Mouse (Mus musculus) hindbrain, embryonic 12.5 days (tissue): ENCODE results near the gene Ctsa. TPM values are rescaled to one million over a fixed set of nuclear protein-coding genes. Genes with fewer than 3 reads are reported as not detected.

Experiments
- ATAC-seq: fragments of 200-750 bp; cut with Nextera tagmentation; 2 replicates; pipeline ENCODE4 v1.8.0; 2017; ENCODE audit warnings: moderate TSS enrichment; ENCODE audit not compliant: low FRiP score
- H3K27ac ChIP-seq: fragments of 300-500 bp; sonication (generic); 2 replicates; pipeline ENCODE4 v1.5.1; 2016; ENCODE audit warnings: mild to moderate bottlenecking
- H3K27me3 ChIP-seq: fragments of 300-500 bp; sonication (generic); 2 replicates; pipeline ENCODE4 v1.6.1; 2016; ENCODE audit warnings: mild to moderate bottlenecking
- H3K36me3 ChIP-seq: fragments of 300-500 bp; sonication (generic); 2 replicates; pipeline ENCODE4 v1.6.1; 2016; ENCODE audit warnings: mild to moderate bottlenecking
- H3K4me1 ChIP-seq: fragments of 300-500 bp; sonication (generic); 2 replicates; pipeline ENCODE4 v1.6.1; 2016
- H3K4me2 ChIP-seq: fragments of 300-500 bp; sonication (generic); replicated peaks from 2 replicates; pipeline ENCODE4 v1.6.1; 2016; ENCODE audit warnings: mild to moderate bottlenecking
- H3K4me3 ChIP-seq: fragments of 300-500 bp; sonication (generic); 2 replicates; pipeline ENCODE4 v1.5.1; 2016; ENCODE audit warnings: mild to moderate bottlenecking
- H3K9ac ChIP-seq: fragments of 300-500 bp; sonication (generic); 2 replicates; pipeline ENCODE4 v1.6.1; 2016; ENCODE audit warnings: mild to moderate bottlenecking, moderate library complexity
- H3K9me3 ChIP-seq: fragments of 300-500 bp; sonication (generic); replicated peaks from 2 replicates; pipeline ENCODE4 v1.6.1; 2016; ENCODE audit warnings: mild to moderate bottlenecking
- WGBS: fragments of 180-500 bp; shearing (Covaris S2); methylation state at CpG from one replicate; pipeline ENCODE4 v1.1.7; 2016; 5-methylcytosine and 5-hydroxymethylcytosine counted together
- polyA plus RNA-seq: library from polyadenylated mRNA; unstranded; fragments of >200 nt; fragmentation: Nextera tagmentation; extraction: Ambion mirVana; gene quantifications from 2 replicates; pipeline ENCODE4 v1.2.1, GENCODE M21; 2016

Ctsa gene
- 108 and 112 TPM in 2 replicates for polyA plus RNA-seq

DNA sequence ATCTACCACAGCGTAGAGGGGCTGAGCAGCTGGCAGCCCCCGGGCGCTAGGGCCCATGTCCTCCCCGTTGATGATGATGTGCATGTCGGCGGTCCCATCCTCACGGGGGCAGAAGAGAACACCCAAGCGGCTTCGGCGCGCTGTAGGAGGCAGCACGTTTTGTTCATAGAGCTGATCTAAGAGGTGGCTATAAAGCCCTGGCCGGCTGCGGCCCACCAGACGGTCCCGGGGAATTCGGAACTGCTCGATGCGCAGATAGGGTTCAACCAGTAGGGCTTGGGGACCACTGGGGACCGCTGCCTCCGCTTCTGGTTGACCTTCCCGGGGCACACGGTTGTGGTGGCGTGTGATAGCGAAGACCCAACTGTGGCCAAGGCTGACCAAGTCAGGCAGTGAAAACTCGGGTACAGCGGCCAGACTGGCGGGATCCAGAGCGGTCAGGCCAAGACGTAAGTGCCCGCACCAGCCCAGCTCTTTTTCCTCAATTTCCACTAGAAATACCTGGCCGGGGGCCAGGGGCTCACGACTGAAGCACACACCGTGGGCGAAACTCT lies at the start of gene Ctsa:
Gene Ctsa (plus strand): TSS at position 126 of the 554 bp plus-strand sequence.
- peak; percentile 74 for ATAC-seq
- peaks cover 27% of the 10 kb centered on the region for H3K36me3 ChIP-seq

GRCm38 (mm10) chr2:164783926-164784581 lies 48.6 kb upstream of the Ctsa start:
- H3K4me1 ChIP-seq = peaks cover 20% of the 10 kb centered on the region
- no peak overlapping the region for H3K4me2 ChIP-seq
- no peak overlapping the region for H3K4me3 ChIP-seq
- H3K36me3 ChIP-seq = peaks cover 5% of the 10 kb centered on the region; the same call in 1 of the 2 replicates
- H3K9me3 ChIP-seq = no peaks in the 10 kb centered on the region
- H3K27me3 ChIP-seq = peaks cover 3% of the 10 kb centered on the region; the same call in 1 of the 2 replicates
- no peak overlapping the region for H3K27ac ChIP-seq
- WGBS = 82% methylated on average over 7 of the region's 7 CpGs
- no peak for ATAC-seq
- H3K9ac ChIP-seq = no peak overlapping the region

More for the DNA sequence above, at the start of gene Ctsa:
- H3K9ac ChIP-seq = peak within 1 kb of the TSS; percentile 67
- H3K4me3 ChIP-seq = peak within 1 kb of the TSS; percentile 74
- peak within 1 kb of the TSS; percentile 88 for H3K4me2 ChIP-seq
- no peaks in the 10 kb centered on the region for H3K9me3 ChIP-seq
- peaks cover 23% of the 10 kb centered on the region for H3K4me1 ChIP-seq
- under 1% methylated on average over 35 of the region's 35 CpGs for WGBS
- H3K27ac ChIP-seq = peak within 1 kb of the TSS; percentile 53
- H3K27me3 ChIP-seq = no peaks in the 10 kb centered on the region

GRCm38 (mm10) chr2:164784869-164785420 lies 47.7 kb upstream of the Ctsa start:
- H3K4me2 ChIP-seq = peak overlapping the region; percentile 84
- peaks cover 20% of the 10 kb centered on the region for H3K4me1 ChIP-seq

DNA sequence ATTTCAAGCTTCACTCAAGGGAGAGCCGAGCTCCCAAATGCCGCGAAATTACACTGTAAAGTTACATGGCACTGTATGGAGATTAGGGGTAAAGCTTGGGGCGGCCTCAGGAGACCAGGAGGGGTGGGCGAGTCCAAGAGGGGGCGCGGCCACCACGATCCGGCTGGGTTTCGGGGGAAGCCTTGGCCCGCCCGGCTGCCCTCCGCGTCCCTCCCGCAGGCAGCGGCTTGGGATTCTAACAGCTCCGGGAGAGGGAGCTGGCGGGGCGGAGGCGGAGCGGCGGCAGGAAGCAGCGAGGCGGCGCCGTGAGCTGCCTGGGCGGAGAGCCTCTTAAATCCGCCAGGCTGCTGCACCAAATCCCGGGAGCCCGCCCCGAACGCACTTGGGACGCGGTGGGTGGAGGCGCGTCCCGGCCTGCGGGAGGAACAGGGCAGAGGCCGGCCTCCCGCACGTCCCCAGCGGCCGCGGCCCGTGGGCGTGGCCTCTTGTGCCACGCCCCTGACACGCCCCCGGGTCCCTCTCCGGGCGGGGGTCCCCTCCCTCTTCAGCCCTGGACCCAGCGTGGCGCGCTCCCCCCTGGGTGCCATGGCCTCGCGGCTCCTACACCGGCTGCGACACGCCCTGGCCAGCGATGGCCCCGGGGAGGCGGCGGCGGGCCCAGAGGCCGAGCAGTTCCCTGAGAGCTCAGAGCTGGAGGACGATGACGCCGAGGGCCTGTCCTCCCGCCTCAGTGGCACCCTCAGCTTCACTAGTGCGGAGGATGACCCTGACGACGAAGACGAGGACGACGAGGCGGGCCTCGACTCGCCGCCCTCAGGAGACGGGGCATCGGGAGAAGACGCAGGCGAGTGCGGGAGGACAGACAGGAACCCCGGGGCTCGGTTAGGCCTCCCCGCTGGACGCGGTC lies 46.9 kb upstream of the Ctsa start, which contains the start of gene Snx21:
Gene Snx21 (plus strand): TSS at position 343 of the 907 bp plus-strand sequence.
- ATAC-seq = peak; percentile 91
- peaks cover 20% of the 10 kb centered on the region for H3K4me1 ChIP-seq
- no peaks in the 10 kb centered on the region for H3K9me3 ChIP-seq
- peak within 1 kb of the TSS; percentile 68 for H3K4me3 ChIP-seq
- peaks cover 3% of the 10 kb centered on the region; the same call in 1 of the 2 replicates for H3K27me3 ChIP-seq
- H3K9ac ChIP-seq = peak within 1 kb of the TSS; percentile 68
- peak within 1 kb of the TSS; percentile 45; the same call in 1 of the 2 replicates for H3K27ac ChIP-seq
- peaks cover 13% of the 10 kb centered on the region for H3K36me3 ChIP-seq
- H3K4me2 ChIP-seq = peak within 1 kb of the TSS; percentile 84
- WGBS = under 1% methylated on average over 66 of the region's 89 CpGs

More at GRCm38 (mm10) chr2:164784869-164785420, 47.7 kb upstream of the Ctsa start:
- Histone ChIP-seq H3K36me3 (peaks cover 10% of the 10 kb centered on the region), H3K4me3 (peak overlapping the region; percentile 68), H3K9me3 (no peaks in the 10 kb centered on the region), H3K27ac (0 out of 2 replicates have a peak overlapping the region, but pooled peaks have one; percentile 45), H3K27me3 (peaks cover 3% of the 10 kb centered on the region; the same call in 1 of the 2 replicates), H3K9ac (peak overlapping the region; percentile 68)
- 24% methylated on average over 7 of the region's 7 CpGs for WGBS
- no peak for ATAC-seq

GRCm38 (mm10) chr2:164786388-164786885 lies 46.2 kb upstream of the Ctsa start:
- no peak overlapping the region for H3K27ac ChIP-seq
- peaks cover 16% of the 10 kb centered on the region for H3K36me3 ChIP-seq
- H3K27me3 ChIP-seq = peaks cover 3% of the 10 kb centered on the region; the same call in 1 of the 2 replicates
- H3K9ac ChIP-seq = peak overlapping the region; percentile 68
- H3K9me3 ChIP-seq = no peaks in the 10 kb centered on the region
- WGBS = 10% methylated on average over 15 of the region's 15 CpGs
- peak overlapping the region; percentile 68 for H3K4me3 ChIP-seq
- ATAC-seq = peak; percentile 54
- peak overlapping the region; percentile 84 for H3K4me2 ChIP-seq
- peaks cover 20% of the 10 kb centered on the region for H3K4me1 ChIP-seq

GRCm38 (mm10) chr2:164787032-164787431 lies 45.6 kb upstream of the Ctsa start:
- peaks cover 3% of the 10 kb centered on the region; the same call in 1 of the 2 replicates for H3K27me3 ChIP-seq
- no peaks in the 10 kb centered on the region for H3K9me3 ChIP-seq
- peaks cover 21% of the 10 kb centered on the region for H3K36me3 ChIP-seq
- peak overlapping the region; percentile 84 for H3K4me2 ChIP-seq
- WGBS = 84% methylated on average over 3 of the region's 3 CpGs
- no peak overlapping the region for H3K9ac ChIP-seq
- H3K4me1 ChIP-seq = peaks cover 20% of the 10 kb centered on the region
- H3K4me3 ChIP-seq = peak overlapping the region; percentile 68; the same call in 1 of the 2 replicates
- ATAC-seq = no peak
- H3K27ac ChIP-seq = no peak overlapping the region

- 84% methylated on average over 10 of the region's 10 CpGs for WGBS
- ATAC-seq = no peak
- Histone ChIP-seq H3K4me2 (no peak overlapping the region), H3K27ac (no peak overlapping the region), H3K4me3 (no peak overlapping the region), H3K9me3 (no peaks in the 10 kb centered on the region), H3K9ac (no peak overlapping the region), H3K36me3 (peaks cover 29% of the 10 kb centered on the region), H3K27me3 (peaks cover 3% of the 10 kb centered on the region; the same call in 1 of the 2 replicates), H3K4me1 (peaks cover 20% of the 10 kb centered on the region)
Measured at GRCm38 (mm10) chr2:164787779-164788178, 44.9 kb upstream of the Ctsa start.

DNA sequence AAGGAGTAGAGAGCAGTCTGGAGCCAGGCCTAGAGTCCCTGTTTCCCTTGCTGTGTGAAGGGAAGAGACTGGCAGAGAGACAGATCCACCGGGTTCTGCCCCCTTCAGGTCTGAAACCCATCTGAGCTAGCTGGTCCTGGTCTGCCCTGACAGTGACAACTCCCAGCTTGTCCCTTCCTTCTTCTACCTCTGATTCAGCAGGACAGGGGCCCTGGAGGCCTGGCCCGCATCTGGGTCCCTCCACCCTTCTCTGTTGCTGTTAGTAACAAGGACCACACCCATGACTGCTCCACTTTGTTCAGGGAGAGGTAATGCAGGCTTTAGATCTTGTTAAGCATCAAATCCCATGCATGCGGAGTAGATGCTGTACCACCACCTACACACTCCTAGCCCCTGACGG lies 44.3 kb upstream of the Ctsa start:
- ATAC-seq = no peak

DNA sequence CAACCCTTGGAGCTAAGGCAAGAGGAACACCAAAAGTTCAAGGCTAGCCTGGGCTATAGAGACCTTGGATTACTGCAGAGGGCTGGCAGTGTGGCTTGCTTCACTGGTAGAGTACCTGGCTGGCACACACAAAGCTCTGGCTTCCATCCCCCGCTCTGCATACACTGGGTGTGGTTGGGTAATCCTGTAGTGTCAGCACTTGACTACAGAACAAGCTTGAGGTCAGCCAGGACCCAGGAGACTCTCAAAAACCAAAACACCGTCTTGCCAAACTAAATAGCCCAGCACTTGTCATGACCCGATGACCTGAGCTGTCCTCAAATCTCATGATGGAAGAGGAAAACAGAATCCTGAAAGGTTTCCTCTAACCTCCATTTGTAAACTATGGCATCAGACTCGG lies 42.2 kb upstream of the Ctsa start:
- H3K27me3 ChIP-seq = no peaks in the 10 kb centered on the region
- H3K4me2 ChIP-seq = no peak overlapping the region
- no peak overlapping the region for H3K27ac ChIP-seq
- H3K9ac ChIP-seq = no peak overlapping the region
- ATAC-seq = no peak
- no peaks in the 10 kb centered on the region for H3K9me3 ChIP-seq
- H3K4me1 ChIP-seq = peaks cover 13% of the 10 kb centered on the region
- peaks cover 44% of the 10 kb centered on the region for H3K36me3 ChIP-seq
- 86% methylated on average over 4 of the region's 4 CpGs for WGBS
- H3K4me3 ChIP-seq = no peak overlapping the region

More for the DNA sequence above, 44.3 kb upstream of the Ctsa start:
- Histone ChIP-seq H3K4me3 (no peak overlapping the region), H3K27ac (no peak overlapping the region), H3K36me3 (peaks cover 35% of the 10 kb centered on the region), H3K9ac (peak overlapping the region; percentile 23; the same call in 1 of the 2 replicates), H3K4me2 (no peak overlapping the region), H3K4me1 (peaks cover 20% of the 10 kb centered on the region), H3K27me3 (peaks cover 3% of the 10 kb centered on the region; the same call in 1 of the 2 replicates), H3K9me3 (no peaks in the 10 kb centered on the region)
- WGBS = 70% methylated on average over 4 of the region's 4 CpGs

- H3K4me2 ChIP-seq = no peak overlapping the region
- 92% methylated on average over 18 of the region's 18 CpGs for WGBS
Measured at GRCm38 (mm10) chr2:164791841-164792261, 40.8 kb upstream of the Ctsa start.

More at GRCm38 (mm10) chr2:164791841-164792261, 40.8 kb upstream of the Ctsa start:
- Histone ChIP-seq H3K27me3 (no peaks in the 10 kb centered on the region), H3K36me3 (peaks cover 57% of the 10 kb centered on the region), H3K4me1 (peaks cover 4% of the 10 kb centered on the region; the same call in 1 of the 2 replicates), H3K9ac (no peak overlapping the region), H3K9me3 (no peaks in the 10 kb centered on the region), H3K27ac (no peak overlapping the region), H3K4me3 (no peak overlapping the region)
- ATAC-seq = no peak
